In genomic region chr11:48804922-48805321, GRCm38 (mm10) we compare ENCODE assay signal across 27 mouse cellular contexts. TPM values are rescaled to one million over a fixed set of nuclear protein-coding genes. Genes with fewer than 3 reads are reported as not detected.
"Had no signal": no experiment of that assay in that cellular context is flagged by ENCODE, and none has a peak within 500 bp of the region (broad histone marks: within the 10 kb centered on the region; RNA-seq: fewer than 3 reads in every experiment).

No protein-coding gene starts in this region.

- H3K9ac ChIP-seq: embryonic facial prominence, embryonic 12.5 days; embryonic facial prominence, embryonic 13.5 days; embryonic facial prominence, embryonic 15.5 days; forebrain, embryonic 12.5 days; forebrain, embryonic 15.5 days; forebrain, postnatal 0 days had no signal

- H3K27me3 ChIP-seq: embryonic facial prominence, embryonic 12.5 days; embryonic facial prominence, embryonic 13.5 days; embryonic facial prominence, embryonic 15.5 days; forebrain, embryonic 12.5 days; forebrain, embryonic 15.5 days had no signal

- H3K4me2 ChIP-seq: embryonic facial prominence, embryonic 12.5 days; embryonic facial prominence, embryonic 13.5 days; embryonic facial prominence, embryonic 15.5 days; forebrain, embryonic 12.5 days; forebrain, embryonic 15.5 days; heart, embryonic 11.5 days had no signal

- H3K4me3 ChIP-seq: embryonic facial prominence, embryonic 10.5 days; embryonic facial prominence, embryonic 12.5 days; embryonic facial prominence, embryonic 13.5 days; embryonic facial prominence, embryonic 15.5 days; erythroblast, embryonic 14.5 days; forebrain, embryonic 10.5 days; forebrain, embryonic 12.5 days; forebrain, embryonic 15.5 days; gastrocnemius, adult 2 months; heart, adult 2 months; heart, embryonic 10.5 days had no signal

- ATAC-seq: forebrain, embryonic 14.5 days; forebrain, embryonic 15.5 days; forebrain, embryonic 16.5 days; forebrain, postnatal 0 days had no signal

- H3K9me3 ChIP-seq: embryonic facial prominence, embryonic 10.5 days; embryonic facial prominence, embryonic 12.5 days; embryonic facial prominence, embryonic 13.5 days; embryonic facial prominence, embryonic 15.5 days; forebrain, embryonic 10.5 days; forebrain, embryonic 12.5 days; forebrain, embryonic 15.5 days; heart, embryonic 10.5 days had no signal

- H3K27ac ChIP-seq: embryonic facial prominence, embryonic 10.5 days; embryonic facial prominence, embryonic 12.5 days; embryonic facial prominence, embryonic 13.5 days; embryonic facial prominence, embryonic 15.5 days; forebrain, embryonic 10.5 days; forebrain, embryonic 12.5 days; forebrain, embryonic 15.5 days; gastrocnemius, adult 2 months; heart, adult 2 months; heart, embryonic 10.5 days had no signal

- DNase-seq: cerebellum, adult 9-11 months; cerebellum, postnatal 10 days; cerebellum, postnatal 14 days; cerebellum, postnatal 25 days; cerebellum, postnatal 36 days; embryo, embryonic 11 days; forebrain, postnatal 0 days; gastrocnemius, adult 2 months; gastrocnemius, postnatal 10 days; gastrocnemius, postnatal 14 days; gastrocnemius, postnatal 25 days; gastrocnemius, postnatal 36 days; heart, adult 11 months; heart, adult 18-20 months; heart, adult 2 months had no signal

RNA-seq across cellular contexts. Expression of gene Trim7, which starts 21.0 kb away (rescaled TPM):
- polyA plus RNA-seq: erythroblast, embryonic 14.5 days had no signal
